Mouse (Mus musculus): ENCODE measurements around the gene Gm40193.

The Gm40193 gene

DNA sequence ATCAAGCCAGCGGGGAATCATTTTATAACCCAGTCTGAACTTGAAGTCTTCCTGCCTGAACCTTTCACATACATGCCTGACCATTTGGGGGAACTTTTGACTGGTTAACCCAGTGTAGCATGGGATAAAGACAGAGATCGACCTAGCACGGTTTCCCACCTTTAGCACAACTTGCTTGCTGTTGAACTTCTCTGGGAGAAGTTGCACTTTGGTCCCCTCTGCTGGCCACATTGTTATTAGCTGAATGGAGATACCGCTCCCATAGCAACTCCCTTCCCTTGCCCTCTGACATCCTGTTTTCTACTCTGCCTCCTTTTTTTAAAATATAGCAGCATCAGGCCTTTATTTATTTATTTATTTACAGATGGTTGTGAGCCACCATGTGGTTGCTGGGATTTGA lies 26.4 kb downstream of the Gm40193 start:
- DNase-seq (ENCODE audit: low spot score): peak; percentile 62

DNA sequence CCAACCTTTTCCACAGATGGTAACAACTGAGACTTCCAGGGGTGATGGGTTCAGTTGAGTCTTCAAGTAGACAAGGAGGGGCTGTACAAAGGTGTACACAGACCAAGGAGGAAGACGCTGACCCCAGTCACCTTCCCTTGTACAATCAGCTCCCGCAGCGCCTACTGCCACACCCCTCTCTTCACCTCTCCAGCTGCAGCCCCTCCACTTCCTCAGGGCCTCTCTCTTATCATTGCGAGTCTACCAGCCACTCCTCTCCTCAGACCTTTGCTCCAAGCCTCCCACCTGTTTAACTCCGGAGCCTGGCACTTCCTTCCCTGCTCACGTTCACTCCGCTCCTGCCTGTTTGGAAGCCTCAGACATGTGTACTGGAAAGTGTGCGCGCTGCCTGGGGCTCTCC lies 27.8 kb downstream of the Gm40193 start, which contains the start of gene Tm4sf5:
Tm4sf5 (plus strand) TSS at position 275 of the 400 bp plus-strand sequence.
- DNase-seq (ENCODE audit: low spot score): no peak

DNA sequence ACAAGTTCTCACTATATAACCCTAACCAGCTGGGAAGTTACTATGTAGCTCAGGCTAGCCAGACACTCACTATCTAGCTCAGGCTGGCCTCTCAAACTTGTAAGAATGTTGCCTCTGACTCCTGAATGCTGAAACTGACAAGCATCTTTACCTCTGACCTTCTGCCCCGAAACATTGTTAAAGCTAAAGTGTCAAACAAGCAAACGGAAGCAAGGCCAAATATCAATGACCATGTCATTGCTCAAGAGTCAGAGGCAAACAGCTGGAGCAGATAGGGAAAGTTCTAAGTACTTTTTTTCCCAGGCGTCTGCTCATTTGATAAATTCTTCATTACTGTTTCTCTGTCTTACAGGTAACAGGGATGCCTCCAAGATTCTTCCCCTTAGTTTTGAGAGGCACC lies 30.7 kb downstream of the Gm40193 start:
- no peak for DNase-seq (ENCODE audit: low spot score)

GRCm38 (mm10) chr11:70500476-70500812 lies 32.3 kb downstream of the Gm40193 start:
- DNase-seq (ENCODE audit: low spot score): no peak

DNA sequence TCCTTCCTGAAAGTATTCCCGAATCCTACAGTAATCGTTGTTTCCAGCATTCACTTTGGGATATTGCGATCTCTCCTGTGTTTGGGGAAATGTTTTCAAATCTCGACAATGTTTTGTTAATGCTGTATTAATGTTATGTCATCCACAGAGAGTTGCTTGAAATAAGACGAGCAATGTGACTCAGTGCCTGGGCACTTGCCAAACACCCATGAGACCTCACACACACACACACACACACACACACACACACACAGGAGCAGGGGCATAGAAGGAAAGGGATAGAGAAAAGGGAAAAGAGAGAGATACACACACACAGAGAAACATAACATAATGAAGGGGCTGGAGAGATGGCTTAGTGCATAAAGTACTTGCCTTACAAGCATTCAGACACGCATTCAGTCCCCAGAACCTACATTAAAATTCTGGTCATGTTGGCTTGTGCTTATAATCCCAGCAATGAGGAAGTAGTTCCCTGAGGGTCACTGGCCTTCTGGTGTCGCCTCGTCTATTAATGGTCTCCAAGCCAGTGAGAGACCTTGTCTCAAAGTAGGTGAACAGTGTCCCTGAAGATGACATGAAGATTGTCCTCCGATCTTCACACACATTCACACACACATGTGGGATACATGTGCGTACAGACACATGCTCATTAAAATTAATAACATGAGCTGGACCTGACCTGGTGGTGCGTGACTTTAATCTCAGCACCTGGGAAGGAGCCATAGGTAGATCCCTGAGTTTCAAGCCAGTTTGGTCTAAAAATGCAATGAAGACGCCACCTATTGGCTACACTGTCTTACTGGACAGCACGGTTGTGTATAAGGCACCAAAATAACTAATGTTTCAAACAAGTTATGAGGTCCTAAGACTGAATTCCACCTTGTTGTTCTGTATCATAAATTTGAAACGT lies 32.9 kb downstream of the Gm40193 start:
- DNase-seq (ENCODE audit: low spot score): no peak

GRCm38 (mm10) chr11:70489684-70490083 lies 43.1 kb downstream of the Gm40193 start:
- no peak for DNase-seq (ENCODE audit: low spot score)

GRCm38 (mm10) chr11:70489138-70489537 lies 43.6 kb downstream of the Gm40193 start:
- no peak for DNase-seq (ENCODE audit: low spot score)

- DNase-seq (ENCODE audit: low spot score): no peak
These were observed 44.9 kb downstream of the Gm40193 start for GRCm38 (mm10) chr11:70487816-70488215.

- DNase-seq (ENCODE audit: low spot score): no peak
These were observed 47.2 kb downstream of the Gm40193 start for GRCm38 (mm10) chr11:70485498-70485897.

All from c-Kit-positive CD71-positive TER-119-positive erythroid progenitor cells, embryonic 14.5 days (primary cell).